Mouse (Mus musculus) E14TG2a.4 (cell line): ENCODE data around the gene Grin2d.
"Not testable (repeated sequence)": the region's sequence is repeated elsewhere in the genome, so short reads cannot be mapped to it uniquely, and the experiment has no call there.

Experiments
- H3K27me3 ChIP-seq: 2 replicates; pipeline ENCODE4 v1.6.1; 2014; ENCODE audit warnings: low read length, control low read depth; ENCODE audit not compliant: insufficient read depth
- H3K36me3 ChIP-seq: 2 replicates; pipeline ENCODE4 v1.6.1; 2014; ENCODE audit warnings: low read length, control low read depth; ENCODE audit not compliant: insufficient read depth
- H3K4me1 ChIP-seq: replicated peaks from 2 replicates; pipeline ENCODE4 v1.6.1; 2014; ENCODE audit warnings: low read depth, low read length, control low read depth
- H3K4me3 ChIP-seq: replicated peaks from 2 replicates; pipeline ENCODE4 v1.5.1; 2014; ENCODE audit warnings: mild to moderate bottlenecking, low read length
- H3K9me3 ChIP-seq: 2 replicates; pipeline ENCODE4 v1.6.1; 2014; ENCODE audit warnings: low read length, control low read depth
- CTCF ChIP-seq: conservative IDR thresholded peaks from 2 replicates; pipeline ENCODE4 v1.5.1; 2014; ENCODE audit warnings: low read length
- NANOG ChIP-seq: IDR thresholded peaks from 2 replicates; pipeline ENCODE4 v1.6.1; 2014; ENCODE audit warnings: borderline replicate concordance, low read length, mixed read lengths
- POU5F1 ChIP-seq: IDR thresholded peaks from 2 replicates; pipeline ENCODE4 v1.6.1; 2014; ENCODE audit warnings: low read length, borderline replicate concordance

Gene Grin2d

GRCm38 (mm10) chr7:45878278-45878677, at the start of gene Grin2d:
TSS of gene Grin2d (minus strand) at chr7:45878378.
- H3K27me3 ChIP-seq, H3K9me3 ChIP-seq, H3K4me3 ChIP-seq: not testable (repeated sequence)
- Histone ChIP-seq H3K36me3 (peaks cover 75% of the 10 kb centered on the region), H3K4me1 (peaks cover 28% of the 10 kb centered on the region)

DNA sequence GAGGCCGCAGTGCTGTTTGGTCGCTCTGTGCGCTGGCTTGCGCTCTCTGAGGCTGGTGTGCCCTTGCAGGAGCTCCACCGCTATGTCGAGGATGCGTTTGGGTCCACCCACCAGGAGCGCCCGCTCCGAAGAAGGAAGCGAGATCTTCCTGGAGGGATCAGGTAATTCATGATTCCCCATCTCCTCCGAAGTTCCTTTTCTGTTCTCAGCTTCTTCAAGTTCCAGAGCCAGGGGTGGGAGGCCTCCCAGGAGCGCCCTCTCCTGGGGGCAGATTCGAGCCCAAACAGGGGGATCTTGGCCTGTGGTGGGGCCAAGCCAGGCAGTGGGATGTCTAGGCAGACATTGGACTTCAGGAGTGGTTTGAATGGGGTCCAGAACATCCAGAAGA, 46.2 kb upstream of the Grin2d start:
- H3K9me3 ChIP-seq: no peaks in the 10 kb centered on the region; the same call in 1 of the 2 replicates
- H3K27me3 ChIP-seq: peaks cover 7% of the 10 kb centered on the region; the same call in 1 of the 2 replicates
- TF ChIP-seq CTCF: peak; percentile 41
- TF ChIP-seq NANOG: no peak
- H3K4me1 ChIP-seq: peaks cover 66% of the 10 kb centered on the region
- H3K36me3 ChIP-seq: no peaks in the 10 kb centered on the region
- H3K4me3 ChIP-seq: peak overlapping the region; percentile 80

GRCm38 (mm10) chr7:45923762-45924428, 45.7 kb upstream of the Grin2d start, which contains the start of gene Ccdc114:
TSS of gene Ccdc114 (plus strand) at chr7:45924072.
- peaks cover 7% of the 10 kb centered on the region; the same call in 1 of the 2 replicates for H3K27me3 ChIP-seq
- H3K4me3 ChIP-seq: peak within 1 kb of the TSS; percentile 80
- TF ChIP-seq NANOG (no peak), POU5F1 (no peak), CTCF (no peak)
- H3K36me3 ChIP-seq: no peaks in the 10 kb centered on the region
- H3K4me1 ChIP-seq: peaks cover 66% of the 10 kb centered on the region
- H3K9me3 ChIP-seq: no peaks in the 10 kb centered on the region; the same call in 1 of the 2 replicates

- H3K36me3 ChIP-seq: no peaks in the 10 kb centered on the region
- no peak for TF ChIP-seq NANOG
- TF ChIP-seq CTCF: no peak
- TF ChIP-seq POU5F1: no peak
- peaks cover 68% of the 10 kb centered on the region for H3K4me1 ChIP-seq
- H3K27me3 ChIP-seq: peaks cover 7% of the 10 kb centered on the region; the same call in 1 of the 2 replicates
- H3K4me3 ChIP-seq: peak overlapping the region; percentile 80
- H3K9me3 ChIP-seq: no peaks in the 10 kb centered on the region; the same call in 1 of the 2 replicates
These were observed 45.0 kb upstream of the Grin2d start for GRCm38 (mm10) chr7:45922928-45923761.

- Histone ChIP-seq H3K27me3 (peaks cover 7% of the 10 kb centered on the region; the same call in 1 of the 2 replicates), H3K4me1 (peaks cover 76% of the 10 kb centered on the region), H3K36me3 (no peaks in the 10 kb centered on the region), H3K4me3 (peak overlapping the region; percentile 73; the same call in 1 of the 2 replicates), H3K9me3 (no peaks in the 10 kb centered on the region)
- TF ChIP-seq POU5F1 (no peak), NANOG (no peak), CTCF (no peak)
These were observed 43.9 kb upstream of the Grin2d start for GRCm38 (mm10) chr7:45921950-45922600.

GRCm38 (mm10) chr7:45921242-45921621, 43.1 kb upstream of the Grin2d start, which contains the start of gene Emp3:
TSS of gene Emp3 (minus strand) at chr7:45921404.
- Histone ChIP-seq H3K4me1 (peaks cover 84% of the 10 kb centered on the region), H3K9me3 (no peaks in the 10 kb centered on the region)
- TF ChIP-seq POU5F1 (no peak), NANOG (no peak), CTCF (no peak)

GRCm38 (mm10) chr7:45920583-45921241, 42.5 kb upstream of the Grin2d start:
- TF ChIP-seq POU5F1 (no peak), CTCF (no peak), NANOG (no peak)
- H3K36me3 ChIP-seq: no peaks in the 10 kb centered on the region; the same call in 1 of the 2 replicates
- peak overlapping the region; percentile 53 for H3K4me3 ChIP-seq
- peaks cover 7% of the 10 kb centered on the region; the same call in 1 of the 2 replicates for H3K27me3 ChIP-seq
- H3K4me1 ChIP-seq: peaks cover 89% of the 10 kb centered on the region
- no peaks in the 10 kb centered on the region for H3K9me3 ChIP-seq

More at GRCm38 (mm10) chr7:45921242-45921621, 43.1 kb upstream of the Grin2d start, which contains the start of gene Emp3:
- Histone ChIP-seq H3K36me3 (no peaks in the 10 kb centered on the region; the same call in 1 of the 2 replicates), H3K27me3 (peaks cover 7% of the 10 kb centered on the region; the same call in 1 of the 2 replicates), H3K4me3 (peak within 1 kb of the TSS; percentile 53)
